Mouse (Mus musculus) thymus, postnatal 36 days (tissue): ENCODE data around the gene Pias3.
"Not testable (repeated sequence)": the region's sequence is repeated elsewhere in the genome, so short reads cannot be mapped to it uniquely, and the experiment has no call there.

Source experiments
- DNase-seq, 2 experiments: peaks; one replicate each; pipeline ENCODE4 v3.0.0; 2022; ENCODE audit warnings: mixed read lengths in 2 of 2

Pias3 gene

DNA sequence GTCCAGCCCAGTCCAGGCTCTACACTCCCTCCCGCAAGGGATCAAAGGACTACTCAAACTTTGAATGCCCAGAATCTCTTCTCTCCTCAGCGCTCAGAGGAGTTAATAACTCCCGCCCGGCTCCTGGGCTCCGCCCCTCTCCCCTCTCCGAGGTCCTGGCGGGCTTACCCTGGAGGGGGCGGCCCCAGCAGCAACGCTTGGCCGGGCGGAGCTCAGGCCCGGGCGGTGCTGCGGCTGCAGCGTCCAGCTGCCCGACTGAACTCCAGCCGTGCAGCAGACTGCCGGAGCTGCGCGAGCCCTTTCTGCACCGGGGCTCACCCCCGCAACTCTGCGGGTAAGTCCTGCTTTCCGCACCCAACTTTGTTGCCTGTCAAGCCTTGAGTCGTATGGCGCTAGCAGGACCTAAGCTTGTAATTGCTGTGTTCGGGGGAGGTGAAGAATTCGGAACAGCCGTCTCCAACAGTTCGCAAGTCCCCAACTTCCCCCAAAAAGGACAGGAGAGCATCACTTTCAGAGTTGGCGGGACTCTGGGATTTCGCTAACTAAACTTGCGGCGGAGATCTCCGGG is at the start of gene Pias3:
TSS of gene Pias3 (plus strand) at position 187 of the 568 bp plus-strand sequence.
- peak; percentile 48 to 59 for DNase-seq

GRCm38 (mm10) chr3:96647365-96647764 is 48.8 kb upstream of the Pias3 start:
- no peak for DNase-seq

DNA sequence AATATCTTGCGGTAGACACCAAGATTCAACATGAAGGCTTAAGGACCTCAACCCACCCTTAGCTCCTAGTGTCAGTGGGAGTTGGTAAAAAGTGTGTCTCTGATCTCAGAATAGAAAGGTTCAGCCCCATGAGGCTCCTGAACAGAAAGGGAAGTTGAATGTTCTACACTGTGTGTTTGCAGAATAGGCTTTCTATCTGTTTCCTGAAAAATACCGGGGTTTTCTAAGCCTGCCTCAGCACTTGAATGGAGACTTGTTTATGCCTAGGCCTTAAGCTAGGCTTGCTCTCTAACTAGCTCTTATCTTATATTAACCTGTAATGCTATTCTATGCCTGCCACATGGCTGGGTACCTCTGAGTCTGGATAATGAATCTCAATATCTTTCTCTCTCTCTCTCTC is 35.3 kb upstream of the Pias3 start:
- no peak for DNase-seq

GRCm38 (mm10) chr3:96662731-96663316 is 33.4 kb upstream of the Pias3 start:
- DNase-seq = no peak

GRCm38 (mm10) chr3:96663432-96664239 is 32.5 kb upstream of the Pias3 start:
- DNase-seq = peak; percentile 61 to 74

DNA sequence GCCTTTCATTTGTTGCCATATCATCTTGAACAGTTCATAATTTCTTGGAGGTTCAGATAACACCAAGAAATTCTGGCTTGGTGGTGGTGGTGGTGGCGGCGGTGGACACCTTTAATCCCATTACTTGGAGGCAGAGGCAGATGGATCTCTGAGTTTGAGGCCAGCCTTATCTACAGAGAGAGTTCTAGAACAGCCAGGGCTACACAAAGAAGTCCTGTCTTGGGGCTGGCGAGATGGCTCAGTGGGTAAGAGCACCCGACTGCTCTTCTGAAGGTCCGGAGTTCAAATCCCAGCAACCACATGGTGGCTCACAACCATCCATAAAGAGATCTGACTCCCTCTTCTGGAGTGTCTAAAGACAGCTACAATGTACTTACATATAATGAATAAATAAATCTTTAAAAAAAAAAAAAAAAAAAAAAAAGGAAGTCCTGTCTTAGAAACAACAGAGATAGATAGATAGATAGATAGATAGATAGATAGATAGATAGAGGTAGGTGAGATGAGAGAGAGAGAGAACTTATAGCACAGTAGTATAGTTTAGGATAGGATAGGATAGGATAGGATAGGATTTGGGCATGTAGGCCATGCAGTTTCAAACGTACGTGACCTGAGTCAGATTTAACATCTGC is 30.3 kb upstream of the Pias3 start:
- not testable (repeated sequence) for DNase-seq

- no peak for DNase-seq
Observed at GRCm38 (mm10) chr3:96666916-96667315, 29.3 kb upstream of the Pias3 start.

DNA sequence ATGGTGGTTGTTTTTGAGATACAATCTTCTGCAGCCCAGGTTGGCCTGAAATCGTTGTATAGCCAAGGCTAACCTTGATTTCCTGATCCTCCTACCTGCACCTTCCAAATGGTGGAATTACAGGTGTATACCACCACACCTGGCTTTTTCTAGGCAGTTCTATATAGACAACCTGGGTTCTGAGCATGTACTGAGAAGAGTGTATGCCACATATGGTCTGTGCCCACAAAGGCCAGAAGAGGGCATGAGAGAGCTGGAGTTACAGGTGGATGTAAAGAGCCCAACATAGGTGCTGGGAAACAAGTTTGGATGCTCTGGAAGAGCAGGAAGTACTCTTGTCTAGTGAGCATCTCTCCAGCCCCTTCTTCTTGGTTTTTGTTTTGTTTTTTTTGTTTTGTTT is 28.9 kb upstream of the Pias3 start:
- DNase-seq = peak; percentile 26 to 34

DNA sequence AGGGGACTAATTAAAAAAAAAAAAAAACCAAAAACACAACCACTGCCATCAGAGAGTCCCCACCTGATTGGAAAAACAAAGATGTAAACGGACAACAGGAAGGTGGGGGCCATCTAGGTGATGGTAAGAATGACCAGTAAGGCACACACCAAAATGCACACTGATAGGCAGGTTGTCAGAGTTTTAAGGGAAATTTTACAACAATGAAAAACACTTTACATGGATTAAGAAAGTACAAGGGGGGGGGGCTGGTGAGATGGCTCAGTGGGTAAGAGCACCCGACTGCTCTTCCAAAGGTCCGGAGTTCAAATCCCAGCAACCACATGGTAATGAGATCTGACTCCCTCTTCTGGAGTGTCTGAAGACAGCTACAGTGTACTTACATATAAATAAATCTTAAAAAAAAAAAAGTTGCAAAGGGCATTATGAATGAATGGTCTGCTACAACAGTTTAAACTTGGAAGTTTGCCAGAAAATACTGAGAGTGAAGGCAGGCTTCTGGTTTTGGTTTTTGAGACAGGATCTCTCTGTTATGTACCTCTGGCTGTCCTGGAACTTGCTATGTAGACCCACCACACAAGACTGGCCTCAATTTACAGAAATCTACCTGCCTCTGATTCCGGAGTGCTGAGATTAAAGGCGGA is 27.6 kb upstream of the Pias3 start:
- DNase-seq = no peak

GRCm38 (mm10) chr3:96669727-96670468 is 26.3 kb upstream of the Pias3 start, which contains the start of gene Ankrd35:
Gene Ankrd35, plus strand, starts transcription at chr3:96670131.
- peak; percentile 73 to 82 for DNase-seq

- no peak for DNase-seq
Observed at GRCm38 (mm10) chr3:96671519-96671918, 24.7 kb upstream of the Pias3 start.

DNA sequence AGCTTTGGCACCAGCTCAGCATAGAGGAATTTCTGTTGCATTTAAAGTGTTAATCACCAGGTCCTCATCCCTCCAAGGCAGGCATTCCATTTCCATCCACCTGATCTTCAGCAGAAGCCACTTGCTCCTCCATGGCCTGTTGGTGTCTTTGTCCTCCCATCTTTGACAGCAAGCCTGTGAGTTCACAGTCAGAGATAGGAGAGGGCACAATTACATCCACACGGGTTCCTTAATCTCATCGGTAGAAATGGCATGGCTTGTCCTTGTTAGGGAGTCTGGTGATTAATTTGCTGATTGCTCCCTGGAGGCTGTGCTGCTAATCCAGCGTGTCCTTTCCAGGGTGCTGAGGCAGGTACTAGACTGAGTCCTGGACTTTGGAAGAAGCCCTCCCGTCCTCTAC is 22.7 kb upstream of the Pias3 start:
- no peak for DNase-seq

DNA sequence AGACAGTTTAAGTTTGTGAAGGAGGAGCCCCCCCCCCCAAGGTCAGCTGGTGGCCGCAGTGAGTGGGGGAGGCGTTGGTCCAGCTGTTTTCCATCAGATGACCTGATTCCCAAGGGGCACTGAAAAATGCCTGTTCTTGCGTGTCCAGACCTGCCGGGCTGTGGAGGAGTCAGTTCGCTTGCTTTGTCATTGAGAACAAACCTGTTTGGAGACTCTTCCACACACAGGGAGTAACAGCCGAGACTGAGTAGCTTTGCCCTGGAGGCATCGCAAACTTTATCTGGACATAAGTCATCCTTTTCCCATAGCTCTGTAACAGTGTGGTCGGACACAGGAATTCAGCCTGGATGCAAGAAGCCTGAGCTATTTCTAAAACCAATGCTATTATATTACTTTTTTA is 21.7 kb upstream of the Pias3 start:
- no peak for DNase-seq

DNA sequence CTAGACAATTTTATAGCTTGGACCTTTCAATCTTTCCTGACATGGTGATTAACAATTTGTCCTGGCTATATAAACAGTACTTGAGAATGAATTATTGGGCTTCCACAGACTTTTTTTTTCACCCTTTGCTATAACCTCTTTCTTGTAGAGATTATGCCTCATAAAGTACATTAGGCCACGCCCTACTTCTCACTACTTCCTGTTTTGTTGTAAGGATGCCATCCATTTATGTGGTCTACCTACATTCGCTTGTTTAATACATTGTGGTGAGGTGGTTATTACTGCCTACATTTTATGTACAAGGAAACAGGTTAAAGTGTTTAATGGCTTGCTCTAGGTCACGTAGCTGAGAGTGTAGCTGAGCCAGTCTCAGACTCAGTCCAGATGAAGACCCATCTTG is 21.0 kb upstream of the Pias3 start:
- no peak for DNase-seq

DNA sequence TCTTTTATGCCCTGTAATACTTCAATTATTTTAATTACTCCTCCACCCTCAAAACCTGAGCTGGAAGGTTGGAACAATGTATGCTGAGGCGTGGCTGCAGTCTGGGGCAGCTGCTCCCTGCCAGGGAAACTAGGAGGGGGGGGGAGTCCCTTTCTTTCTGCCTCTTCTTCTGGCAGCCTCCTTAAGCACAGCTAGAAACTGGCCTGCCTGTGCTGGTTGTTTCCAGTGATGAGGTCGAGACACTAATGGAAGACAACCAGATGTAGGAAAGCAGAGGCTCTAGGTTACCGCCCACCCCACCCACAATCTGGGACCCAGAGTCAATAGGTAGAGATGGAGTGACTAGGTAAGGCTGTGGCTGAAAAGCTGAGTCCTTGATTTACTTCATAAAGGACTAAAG is 20.5 kb upstream of the Pias3 start:
- no peak for DNase-seq

DNA sequence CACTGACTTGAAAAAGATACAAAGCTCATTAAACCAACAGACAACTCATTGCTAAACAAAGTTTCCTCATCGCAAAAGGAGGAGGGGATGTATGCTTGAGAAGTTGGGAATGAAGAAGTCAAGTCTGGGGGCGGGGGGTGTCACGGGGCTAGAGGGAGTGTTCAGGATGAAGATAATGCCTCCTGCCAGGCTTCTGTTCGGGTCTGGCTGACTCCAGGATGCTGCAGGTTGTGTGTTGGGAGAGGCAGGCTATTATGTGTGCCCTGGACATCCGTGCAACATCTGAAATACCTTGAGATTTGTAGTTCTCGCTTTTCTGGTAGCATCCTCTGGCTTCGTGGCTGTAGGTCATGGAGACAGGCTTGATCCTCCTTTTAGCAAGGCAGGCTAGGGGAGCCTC is 17.7 kb upstream of the Pias3 start:
- no peak for DNase-seq

GRCm38 (mm10) chr3:96679159-96679674 is 17.0 kb upstream of the Pias3 start:
- DNase-seq = no peak

- DNase-seq = no peak
Observed at GRCm38 (mm10) chr3:96680269-96680956, 15.8 kb upstream of the Pias3 start.

DNA sequence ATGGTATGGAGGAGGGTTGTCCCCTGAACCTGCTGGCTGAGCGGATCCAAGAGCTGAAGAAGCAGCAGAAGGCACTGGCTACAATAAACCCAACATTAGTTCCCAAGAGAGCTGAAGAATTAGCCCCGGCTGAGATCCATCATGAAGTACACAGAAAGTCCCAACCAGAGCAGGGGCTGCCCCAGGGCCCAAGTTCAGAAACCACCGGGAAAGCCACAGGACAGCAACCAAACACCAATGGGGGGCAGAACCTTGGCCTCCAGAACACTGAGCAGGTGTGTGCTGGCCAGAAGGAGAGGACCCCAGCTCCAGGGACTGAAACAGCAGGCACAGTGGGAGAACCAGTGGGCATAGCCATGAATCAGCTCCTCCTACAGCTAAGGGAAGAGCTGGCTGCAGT is 12.7 kb upstream of the Pias3 start:
- no peak for DNase-seq

- DNase-seq = no peak
Observed at GRCm38 (mm10) chr3:96684151-96684821, 11.9 kb upstream of the Pias3 start.

GRCm38 (mm10) chr3:96684822-96685156 is 11.4 kb upstream of the Pias3 start:
- peak in 1 of 2 experiments; percentile 7 for DNase-seq
